Mouse (Mus musculus) mouse embryonic stem cell (cell line): ENCODE data around the gene 1700016C15Rik.

Source experiments
- in situ Hi-C, 2 experiments: fragments of 300-500 bp; cut with MboI; formaldehyde crosslinking; loops; 1 replicate in 1 of 2; 3 replicates in 1 of 2; pipeline ENCODE4 v1.14.3; 2019 to 2020; ENCODE audit warnings: low sequenced_read_pairs in 2 of 2, low pct_unique_long_range_greater_than_20kb in 1 of 2, mixed read lengths in 1 of 2; ENCODE audit not compliant: unreplicated experiment in 1 of 2

The 1700016C15Rik gene

GRCm38 (mm10) chr1:177768931-177769330 lies 39.3 kb downstream of the 1700016C15Rik start:
- in situ Hi-C loops, result no loop called here

- in situ Hi-C loops, result no loop called here
These were observed 47.8 kb downstream of the 1700016C15Rik start for GRCm38 (mm10) chr1:177777397-177777796.

- in situ Hi-C loops, result no loop called here
These were observed 63.2 kb downstream of the 1700016C15Rik start for GRCm38 (mm10) chr1:177792835-177793234.

GRCm38 (mm10) chr1:177794866-177795265 lies 65.3 kb downstream of the 1700016C15Rik start:
- in situ Hi-C loops, result no loop called here

GRCm38 (mm10) chr1:177795421-177796192 lies 66.0 kb downstream of the 1700016C15Rik start:
- in situ Hi-C loops, result no loop called here

GRCm38 (mm10) chr1:177796193-177796939 lies 66.8 kb downstream of the 1700016C15Rik start, which contains the start of gene Adss:
Gene Adss (minus strand): TSS chr1:177796511.
- in situ Hi-C loops, result no loop called here

GRCm38 (mm10) chr1:177797151-177797755 lies 67.6 kb downstream of the 1700016C15Rik start:
- in situ Hi-C loops, result no loop called here
